Mouse (Mus musculus) hindbrain, embryonic 10.5 days (tissue): ENCODE measurements around the gene Blmh. TPM values are rescaled to one million over a fixed set of nuclear protein-coding genes. Genes with fewer than 3 reads are reported as not detected.

Source experiments
- DNase-seq: peaks from one replicate; pipeline ENCODE4 v3.0.0-alpha.2; 2017; ENCODE audit warnings: low spot score
- H3K27ac ChIP-seq: fragments of 300-500 bp; sonication (generic); 2 replicates; pipeline ENCODE4 v1.5.1; 2016; ENCODE audit warnings: mild to moderate bottlenecking, moderate library complexity
- H3K27me3 ChIP-seq: fragments of 300-500 bp; sonication (generic); 2 replicates; pipeline ENCODE4 v1.6.1; 2016; ENCODE audit warnings: mild to moderate bottlenecking; ENCODE audit not compliant: poor library complexity, insufficient read depth, severe bottlenecking
- H3K36me3 ChIP-seq: fragments of 300-500 bp; sonication (generic); 2 replicates; pipeline ENCODE4 v1.6.1; 2016; ENCODE audit warnings: mild to moderate bottlenecking, moderate library complexity
- H3K4me1 ChIP-seq: fragments of 300-500 bp; sonication (generic); replicated peaks from 2 replicates; pipeline ENCODE4 v1.6.1; 2016; ENCODE audit warnings: mild to moderate bottlenecking
- H3K4me3 ChIP-seq: fragments of 300-500 bp; sonication (generic); 2 replicates; pipeline ENCODE4 v1.5.1; 2016; ENCODE audit warnings: mild to moderate bottlenecking, moderate library complexity
- H3K9me3 ChIP-seq: fragments of 300-500 bp; sonication (generic); 2 replicates; pipeline ENCODE4 v1.6.1; 2016; ENCODE audit warnings: mild to moderate bottlenecking, moderate library complexity
- WGBS: fragments of 180-500 bp; shearing (Covaris S2); methylation state at CpG from one replicate; pipeline ENCODE4 v1.1.7; 2016; 5-methylcytosine and 5-hydroxymethylcytosine counted together
- polyA plus RNA-seq: library from polyadenylated mRNA; unstranded; fragments of >200 nt; fragmentation: Nextera tagmentation; extraction: Ambion mirVana; gene quantifications from 2 replicates; pipeline ENCODE4 v1.2.1, GENCODE M21; 2016

The Blmh gene
- 197 and 203 TPM in 2 replicates for polyA plus RNA-seq

GRCm38 (mm10) chr11:76924759-76925236 lies at the start of gene Blmh:
Gene Blmh (plus strand): TSS chr11:76924809.
- Histone ChIP-seq H3K4me1 (0 out of 2 replicates have a peak, but pooled peaks cover 4% of the 10 kb centered on the region), H3K9me3 (no peaks in the 10 kb centered on the region), H3K36me3 (no peaks in the 10 kb centered on the region), H3K4me3 (no peak within 1 kb of the TSS), H3K27ac (no peak within 1 kb of the TSS), H3K27me3 (no peaks in the 10 kb centered on the region)
- no peak for DNase-seq
- 79% methylated on average over 6 of the region's 6 CpGs for WGBS

GRCm38 (mm10) chr11:76879816-76880215 lies 44.8 kb upstream of the Blmh start:
- H3K27me3 ChIP-seq: no peaks in the 10 kb centered on the region

GRCm38 (mm10) chr11:76884451-76884850 lies 40.2 kb upstream of the Blmh start:
- DNase-seq: no peak
- no peak overlapping the region for H3K27ac ChIP-seq
- H3K4me1 ChIP-seq: no peaks in the 10 kb centered on the region
- no peaks in the 10 kb centered on the region for H3K27me3 ChIP-seq
- no peaks in the 10 kb centered on the region for H3K9me3 ChIP-seq
- 53% methylated on average over 5 of the region's 5 CpGs for WGBS
- H3K4me3 ChIP-seq: no peak overlapping the region
- no peaks in the 10 kb centered on the region for H3K36me3 ChIP-seq

More at GRCm38 (mm10) chr11:76879816-76880215, 44.8 kb upstream of the Blmh start:
- no peaks in the 10 kb centered on the region for H3K36me3 ChIP-seq
- no peak overlapping the region for H3K4me3 ChIP-seq
- no peak overlapping the region for H3K27ac ChIP-seq
- H3K4me1 ChIP-seq: 0 out of 2 replicates have a peak, but pooled peaks cover under 1% of the 10 kb centered on the region
- DNase-seq: no peak
- WGBS: 86% methylated on average over 5 of the region's 5 CpGs
- no peaks in the 10 kb centered on the region for H3K9me3 ChIP-seq

GRCm38 (mm10) chr11:76889339-76890164 lies 35.1 kb upstream of the Blmh start:
- no peaks in the 10 kb centered on the region for H3K27me3 ChIP-seq
- H3K4me3 ChIP-seq: no peak overlapping the region
- 71% methylated on average over 10 of the region's 10 CpGs for WGBS
- H3K36me3 ChIP-seq: no peaks in the 10 kb centered on the region
- DNase-seq: no peak
- H3K9me3 ChIP-seq: no peaks in the 10 kb centered on the region
- peaks cover 5% of the 10 kb centered on the region for H3K4me1 ChIP-seq
- H3K27ac ChIP-seq: no peak overlapping the region

- 92% methylated on average over 7 of the region's 7 CpGs for WGBS
- Histone ChIP-seq H3K27me3 (no peaks in the 10 kb centered on the region), H3K4me1 (peaks cover 5% of the 10 kb centered on the region)
Measured at GRCm38 (mm10) chr11:76891171-76891570, 33.4 kb upstream of the Blmh start.

GRCm38 (mm10) chr11:76891738-76892349 lies 32.8 kb upstream of the Blmh start:
- peaks cover 5% of the 10 kb centered on the region for H3K4me1 ChIP-seq
- H3K9me3 ChIP-seq: no peaks in the 10 kb centered on the region
- 83% methylated on average over 4 of the region's 4 CpGs for WGBS
- no peaks in the 10 kb centered on the region for H3K27me3 ChIP-seq
- H3K36me3 ChIP-seq: no peaks in the 10 kb centered on the region
- no peak overlapping the region for H3K4me3 ChIP-seq
- H3K27ac ChIP-seq: no peak overlapping the region
- DNase-seq: no peak

More at GRCm38 (mm10) chr11:76891171-76891570, 33.4 kb upstream of the Blmh start:
- no peaks in the 10 kb centered on the region for H3K36me3 ChIP-seq
- H3K9me3 ChIP-seq: no peaks in the 10 kb centered on the region
- H3K4me3 ChIP-seq: no peak overlapping the region
- H3K27ac ChIP-seq: no peak overlapping the region
- DNase-seq: no peak

- Histone ChIP-seq H3K4me1 (peaks cover 5% of the 10 kb centered on the region), H3K27me3 (no peaks in the 10 kb centered on the region), H3K9me3 (no peaks in the 10 kb centered on the region), H3K36me3 (no peaks in the 10 kb centered on the region), H3K4me3 (no peak overlapping the region), H3K27ac (no peak overlapping the region)
- WGBS: 84% methylated on average over 3 of the region's 3 CpGs
- no peak for DNase-seq
Measured at GRCm38 (mm10) chr11:76892972-76893371, 31.6 kb upstream of the Blmh start.

GRCm38 (mm10) chr11:76893570-76893969 lies 31.0 kb upstream of the Blmh start:
- H3K27me3 ChIP-seq: no peaks in the 10 kb centered on the region
- 39% methylated on average over 4 of the region's 4 CpGs for WGBS
- peak overlapping the region; percentile 5; the same call in 1 of the 2 replicates for H3K27ac ChIP-seq
- DNase-seq: no peak
- H3K9me3 ChIP-seq: no peaks in the 10 kb centered on the region
- no peak overlapping the region for H3K4me3 ChIP-seq
- H3K4me1 ChIP-seq: peaks cover 5% of the 10 kb centered on the region
- no peaks in the 10 kb centered on the region for H3K36me3 ChIP-seq

- WGBS: 39% methylated on average over 5 of the region's 5 CpGs
- Histone ChIP-seq H3K9me3 (no peaks in the 10 kb centered on the region), H3K27ac (no peak overlapping the region), H3K27me3 (no peaks in the 10 kb centered on the region), H3K4me1 (peaks cover 5% of the 10 kb centered on the region), H3K36me3 (no peaks in the 10 kb centered on the region), H3K4me3 (no peak overlapping the region)
- peak; percentile 67 for DNase-seq
Measured at GRCm38 (mm10) chr11:76894240-76894639, 30.4 kb upstream of the Blmh start.

- no peak for DNase-seq
- WGBS: 82% methylated on average over 6 of the region's 6 CpGs
- no peak overlapping the region for H3K27ac ChIP-seq
Measured at GRCm38 (mm10) chr11:76896360-76896759, 28.2 kb upstream of the Blmh start.

GRCm38 (mm10) chr11:76897126-76897525 lies 27.5 kb upstream of the Blmh start:
- 90% methylated on average over 1 of the region's 1 CpGs for WGBS
- no peak overlapping the region for H3K27ac ChIP-seq

More at GRCm38 (mm10) chr11:76896360-76896759, 28.2 kb upstream of the Blmh start:
- H3K4me3 ChIP-seq: no peak overlapping the region
- H3K4me1 ChIP-seq: peaks cover 5% of the 10 kb centered on the region
- no peaks in the 10 kb centered on the region for H3K27me3 ChIP-seq
- H3K36me3 ChIP-seq: no peaks in the 10 kb centered on the region
- H3K9me3 ChIP-seq: no peaks in the 10 kb centered on the region

GRCm38 (mm10) chr11:76897871-76898270 lies 26.7 kb upstream of the Blmh start:
- no peak for DNase-seq
- 57% methylated on average over 3 of the region's 3 CpGs for WGBS

More at GRCm38 (mm10) chr11:76897126-76897525, 27.5 kb upstream of the Blmh start:
- H3K27me3 ChIP-seq: no peaks in the 10 kb centered on the region
- H3K4me1 ChIP-seq: peaks cover 5% of the 10 kb centered on the region
- H3K4me3 ChIP-seq: no peak overlapping the region
- DNase-seq: no peak
- H3K9me3 ChIP-seq: no peaks in the 10 kb centered on the region
- H3K36me3 ChIP-seq: no peaks in the 10 kb centered on the region

GRCm38 (mm10) chr11:76898751-76899150 lies 25.9 kb upstream of the Blmh start:
- H3K36me3 ChIP-seq: no peaks in the 10 kb centered on the region
- H3K27me3 ChIP-seq: no peaks in the 10 kb centered on the region
- H3K27ac ChIP-seq: no peak overlapping the region
- 96% methylated on average over 3 of the region's 3 CpGs for WGBS
- H3K4me1 ChIP-seq: peaks cover 2% of the 10 kb centered on the region
- no peak overlapping the region for H3K4me3 ChIP-seq
- no peak for DNase-seq
- no peaks in the 10 kb centered on the region for H3K9me3 ChIP-seq

More at GRCm38 (mm10) chr11:76897871-76898270, 26.7 kb upstream of the Blmh start:
- H3K4me1 ChIP-seq: peaks cover 5% of the 10 kb centered on the region
- H3K27ac ChIP-seq: no peak overlapping the region
- H3K9me3 ChIP-seq: no peaks in the 10 kb centered on the region
- no peaks in the 10 kb centered on the region for H3K27me3 ChIP-seq
- no peaks in the 10 kb centered on the region for H3K36me3 ChIP-seq
- no peak overlapping the region for H3K4me3 ChIP-seq
